Mouse (Mus musculus) adrenal gland, postnatal 10 days (tissue): ENCODE measurements at regions not wholly inside any gene's neighbourhood (a gene's known extent, or its start where the extent isn't known, plus 50 kb on each side); places are given as distances from the start of the nearest gene placed in this dataset.
A peak's percentile ranks its signal among the peaks of the same experiment; 100 is the strongest.

Experiments used
- DNase-seq: peaks from one replicate; pipeline ENCODE4 v3.0.0; 2021; ENCODE audit warnings: mixed read lengths

GRCm38 (mm10) chr11:64230071-64230470 lies 150.8 kb upstream of the Cox10 start:
- no peak for DNase-seq

GRCm38 (mm10) chr11:64220888-64221287 lies 141.6 kb upstream of the Cox10 start:
- DNase-seq, result no peak

GRCm38 (mm10) chr11:64217181-64217580 lies 137.9 kb upstream of the Cox10 start:
- no peak for DNase-seq

GRCm38 (mm10) chr11:64210916-64211315 lies 131.6 kb upstream of the Cox10 start:
- DNase-seq, result no peak

GRCm38 (mm10) chr11:64208306-64208705 lies 129.0 kb upstream of the Cox10 start:
- DNase-seq, result no peak

- no peak for DNase-seq
These were observed 128.1 kb upstream of the Cox10 start for GRCm38 (mm10) chr11:64207358-64207864.

- peak; percentile 4 for DNase-seq
These were observed 126.9 kb upstream of the Cox10 start for GRCm38 (mm10) chr11:64206155-64206554.

GRCm38 (mm10) chr11:64205069-64205468 lies 125.8 kb upstream of the Cox10 start:
- no peak for DNase-seq

- DNase-seq, result no peak
These were observed 125.0 kb upstream of the Cox10 start for GRCm38 (mm10) chr11:64204305-64204704.

GRCm38 (mm10) chr11:64200874-64201273 lies 121.6 kb upstream of the Cox10 start:
- DNase-seq, result no peak

GRCm38 (mm10) chr11:64195272-64195671 lies 116.0 kb upstream of the Cox10 start:
- no peak for DNase-seq

- no peak for DNase-seq
These were observed 109.4 kb upstream of the Cox10 start for GRCm38 (mm10) chr11:64188701-64189100.

GRCm38 (mm10) chr11:64187488-64188444 lies 108.5 kb upstream of the Cox10 start:
- DNase-seq, result no peak

- DNase-seq, result no peak
These were observed 107.7 kb upstream of the Cox10 start for GRCm38 (mm10) chr11:64187007-64187406.

GRCm38 (mm10) chr11:64186590-64186989 lies 107.3 kb upstream of the Cox10 start:
- no peak for DNase-seq

- no peak for DNase-seq
These were observed 100.8 kb upstream of the Cox10 start for GRCm38 (mm10) chr11:64180036-64180435.

GRCm38 (mm10) chr11:64173421-64174062 lies 94.3 kb upstream of the Cox10 start:
- no peak for DNase-seq

GRCm38 (mm10) chr11:64172926-64173325 lies 93.7 kb upstream of the Cox10 start:
- no peak for DNase-seq

GRCm38 (mm10) chr11:64168626-64169025 lies 89.4 kb upstream of the Cox10 start:
- peak; percentile 84 for DNase-seq

GRCm38 (mm10) chr11:64164796-64165195 lies 85.5 kb upstream of the Cox10 start:
- DNase-seq, result peak; percentile 20

GRCm38 (mm10) chr11:64158281-64158680 lies 79.0 kb upstream of the Cox10 start:
- DNase-seq, result no peak

GRCm38 (mm10) chr11:64156640-64157039 lies 77.4 kb upstream of the Cox10 start:
- DNase-seq, result no peak

GRCm38 (mm10) chr11:64139483-64139882 lies 60.2 kb upstream of the Cox10 start:
- DNase-seq, result no peak
